Mouse (Mus musculus) ES-Bruce4 (cell line): ENCODE measurements around the gene Gm10337.

Experiments used
- CTCF ChIP-seq: IDR thresholded peaks from one replicate; pipeline ENCODE4 v1.8.1; 2011; ENCODE audit warnings: low read depth, low read length
- EP300 ChIP-seq: IDR thresholded peaks from 2 replicates; pipeline ENCODE4 v1.6.1; 2011; ENCODE audit warnings: low read depth, low read length; ENCODE audit not compliant: insufficient read depth
- POLR2A ChIP-seq: IDR thresholded peaks from one replicate; pipeline ENCODE4 v1.8.1; 2011; ENCODE audit warnings: low read length; ENCODE audit not compliant: insufficient read depth

- TF ChIP-seq EP300 (no peak), POLR2A (no peak), CTCF (no peak)
Measured at GRCm38 (mm10) chr15:102505073-102505769, 1.7 kb downstream of the Gm10337 start.
